Mouse (Mus musculus) lung, adult 2 months (tissue): ENCODE results near the gene Reep3.

ENCODE experiments used
- CTCF ChIP-seq: fragments of 200-500 bp; IDR thresholded peaks from 2 replicates; pipeline ENCODE4 v1.5.1; 2011; ENCODE audit warnings: mild to moderate bottlenecking, low read length, control low read depth; ENCODE audit not compliant: insufficient read depth
- POLR2A ChIP-seq: fragments of 200-500 bp; IDR thresholded peaks from 2 replicates; pipeline ENCODE4 v1.6.1; 2011; ENCODE audit warnings: low read depth, mild to moderate bottlenecking, control low read depth, low read length, borderline replicate concordance; ENCODE audit errors: extremely low read depth

- TF ChIP-seq POLR2A = no peak
- TF ChIP-seq CTCF = no peak
These were observed 93.6 kb downstream of the Reep3 start for GRCm38 (mm10) chr10:67003009-67003742.
